Mouse (Mus musculus): ENCODE measurements around the gene Itpr1.

GRCm38 (mm10) chr6:108254132-108255064 is 41.5 kb downstream of the Itpr1 start:
- TF ChIP-seq CTCF (IDR thresholded peaks at IDR 0.05; ENCODE audit: low read depth) = no peak
- TF ChIP-seq EP300 (optimal IDR thresholded peaks at IDR 0.05) = no peak
